Mouse (Mus musculus): ENCODE results near the gene Slc18a3. TPM values are rescaled to one million over a fixed set of nuclear protein-coding genes. Genes with fewer than 3 reads are reported as not detected.

Slc18a3 gene
- polyA plus RNA-seq, 1 experiment from 2014 or later, result 31.3 TPM

DNA sequence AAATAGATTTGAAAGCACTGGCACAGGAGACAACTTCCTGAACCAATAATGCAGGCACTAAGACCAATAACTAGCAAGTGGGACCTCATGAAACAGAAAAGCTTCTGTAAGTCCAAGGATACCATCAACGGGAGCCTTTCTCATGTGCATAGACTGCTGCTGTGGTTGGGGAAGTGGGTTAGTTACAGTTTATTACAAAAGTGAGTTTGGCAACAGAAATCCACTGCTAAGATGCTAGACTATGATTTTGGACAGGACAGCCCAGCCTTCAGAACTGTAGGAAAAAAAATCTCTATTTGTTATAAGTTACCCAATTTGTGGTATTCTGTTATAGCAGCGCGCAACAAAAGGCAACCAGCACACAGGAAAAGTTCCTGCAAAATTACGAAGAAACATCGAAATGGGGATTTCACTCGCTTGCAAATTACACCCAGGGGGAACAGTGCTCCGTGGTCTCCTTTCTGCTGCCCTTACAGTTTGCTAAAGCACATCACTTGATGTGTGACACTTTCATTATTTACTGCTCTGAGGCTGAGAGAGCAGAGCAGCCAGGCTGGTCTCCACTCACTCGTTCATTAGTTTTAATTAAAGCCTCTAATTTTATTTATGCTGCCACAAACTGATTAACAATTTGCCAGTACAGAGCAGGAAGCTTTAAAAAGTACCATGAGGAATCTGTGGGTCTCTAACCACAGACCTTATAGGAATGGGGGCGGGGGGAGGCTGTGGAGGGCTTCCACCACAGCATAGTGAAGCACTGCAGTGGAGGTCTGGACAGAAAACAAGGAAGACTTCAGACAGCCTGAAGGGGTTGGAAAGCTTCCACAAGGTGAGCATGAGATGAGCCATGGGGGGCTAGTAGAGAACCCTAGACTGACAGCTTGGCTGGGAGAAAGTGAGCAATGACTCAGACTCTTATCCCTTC lies 38.4 kb upstream of the Slc18a3 start:
- Histone ChIP-seq H3K4me1 (ENCODE audit: control insufficient read depth, insufficient read depth, low read length) (no peaks in the 10 kb centered on the region), H3K27ac (ENCODE audit: low read depth, low read length) (no peak overlapping the region), H3K36me3 (ENCODE audit: control insufficient read depth, insufficient read depth, low read length) (no peaks in the 10 kb centered on the region), H3K4me2 (ENCODE audit: low read depth, low read length) (no peak overlapping the region), H3K9ac (replicated peaks; ENCODE audit: low read depth, low read length) (no peak overlapping the region), H3K9me3 (ENCODE audit: control insufficient read depth, low read length) (no peaks in the 10 kb centered on the region), H3K27me3 (ENCODE audit: control insufficient read depth, insufficient read depth, low read length) (no peaks in the 10 kb centered on the region), H3K4me3 (ENCODE audit: low read depth, low read length) (no peak overlapping the region)
- 66% methylated on average over 9 of the region's 9 CpGs for WGBS
- ATAC-seq (ENCODE audit: low read depth), result no peak

DNA sequence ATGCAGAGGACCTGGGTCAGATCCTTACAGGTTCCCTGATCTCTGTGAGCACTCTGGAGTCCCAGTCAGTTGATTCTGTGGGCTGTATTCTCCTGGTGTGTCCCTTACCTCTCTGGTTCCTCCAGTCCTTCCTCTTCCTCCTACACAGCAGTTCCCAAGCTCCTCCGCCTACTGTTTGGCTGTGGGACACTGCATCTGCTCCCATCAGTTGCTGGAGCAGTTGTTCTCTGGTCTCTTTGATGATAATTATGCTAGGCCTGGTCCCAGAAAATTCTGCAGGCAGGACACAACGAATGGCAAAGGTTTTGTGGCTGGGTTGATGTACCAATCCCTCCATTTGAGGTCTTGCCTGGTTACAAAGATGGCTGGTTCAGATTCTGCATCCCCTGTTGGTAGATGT lies 36.7 kb upstream of the Slc18a3 start:
- Histone ChIP-seq H3K27ac (ENCODE audit: low read depth, low read length) (no peak overlapping the region), H3K4me3 (ENCODE audit: low read depth, low read length) (no peak overlapping the region), H3K9ac (replicated peaks; ENCODE audit: low read depth, low read length) (no peak overlapping the region), H3K4me2 (ENCODE audit: low read depth, low read length) (no peak overlapping the region), H3K9me3 (ENCODE audit: control insufficient read depth, low read length) (no peaks in the 10 kb centered on the region), H3K27me3 (ENCODE audit: control insufficient read depth, insufficient read depth, low read length) (no peaks in the 10 kb centered on the region), H3K36me3 (ENCODE audit: control insufficient read depth, insufficient read depth, low read length) (no peaks in the 10 kb centered on the region), H3K4me1 (ENCODE audit: control insufficient read depth, insufficient read depth, low read length) (no peaks in the 10 kb centered on the region)
- ATAC-seq (ENCODE audit: low read depth), result no peak
- WGBS, result 67% methylated on average over 2 of the region's 2 CpGs

DNA sequence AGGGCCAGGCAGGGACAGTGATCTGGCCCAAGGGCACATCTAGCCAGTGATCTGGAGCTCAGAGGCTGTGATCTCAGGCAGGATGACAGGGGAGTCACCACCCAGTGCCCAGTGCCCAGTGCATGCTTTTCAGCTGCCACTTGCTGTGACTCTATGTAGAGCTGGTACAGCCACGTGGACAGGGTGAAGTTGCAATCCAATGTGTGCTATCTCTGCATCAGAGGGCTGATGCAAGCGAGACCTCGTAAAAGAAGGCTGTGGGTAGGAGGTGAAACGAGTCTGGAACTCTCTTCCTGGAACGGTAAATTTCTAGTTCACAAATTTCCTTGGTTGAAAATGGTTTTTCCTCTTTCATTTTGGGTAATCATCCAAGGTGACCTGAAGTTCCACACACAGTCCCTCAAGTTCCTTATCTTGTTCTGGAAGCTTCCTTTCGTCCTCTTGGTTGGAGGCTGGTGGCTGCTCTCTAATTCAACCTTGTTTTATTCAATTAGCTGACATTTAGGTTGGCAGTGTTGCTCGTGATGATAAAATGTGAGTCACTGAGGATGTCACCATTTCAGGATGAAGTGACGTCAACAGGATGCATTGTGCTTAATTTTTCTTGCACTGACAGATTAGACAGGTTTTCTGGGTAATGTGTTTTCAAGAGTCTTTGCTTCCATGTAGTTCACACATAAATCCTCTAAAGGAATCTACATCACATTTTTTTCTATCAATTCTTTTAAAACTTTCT lies 31.6 kb upstream of the Slc18a3 start:
- H3K36me3 ChIP-seq (ENCODE audit: control insufficient read depth, insufficient read depth, low read length), result no peaks in the 10 kb centered on the region
- H3K27ac ChIP-seq (ENCODE audit: low read depth, low read length), result no peak overlapping the region
- no peaks in the 10 kb centered on the region for H3K9me3 ChIP-seq (ENCODE audit: control insufficient read depth, low read length)
- no peak overlapping the region for H3K9ac ChIP-seq (replicated peaks; ENCODE audit: low read depth, low read length)
- no peaks in the 10 kb centered on the region for H3K4me1 ChIP-seq (ENCODE audit: control insufficient read depth, insufficient read depth, low read length)
- no peak overlapping the region for H3K4me2 ChIP-seq (ENCODE audit: low read depth, low read length)
- ATAC-seq (ENCODE audit: low read depth), result no peak
- no peak overlapping the region for H3K4me3 ChIP-seq (ENCODE audit: low read depth, low read length)
- 75% methylated on average over 8 of the region's 8 CpGs for WGBS
- no peaks in the 10 kb centered on the region for H3K27me3 ChIP-seq (ENCODE audit: control insufficient read depth, insufficient read depth, low read length)

DNA sequence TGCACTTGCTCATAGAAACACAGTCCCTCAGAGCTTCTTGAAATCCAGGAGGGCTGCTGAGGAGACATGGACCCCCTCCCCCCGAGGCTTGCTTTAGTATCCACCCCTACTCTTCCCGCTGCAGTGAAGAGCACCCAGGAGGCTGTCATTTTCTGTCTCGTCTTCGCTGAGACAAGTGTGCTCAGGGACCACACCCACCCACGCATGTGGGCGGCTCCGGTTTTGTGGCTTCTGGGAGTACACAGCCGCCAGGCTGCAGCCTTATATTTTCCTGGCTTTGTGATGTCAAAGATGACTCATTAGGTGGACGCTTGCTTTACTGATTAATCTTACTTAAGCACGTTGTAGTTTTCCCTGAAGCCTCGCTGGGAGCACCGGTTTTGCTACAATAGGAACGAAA lies 27.9 kb upstream of the Slc18a3 start:
- 22% methylated on average over 13 of the region's 13 CpGs for WGBS
- H3K4me2 ChIP-seq (ENCODE audit: low read depth, low read length), result peak overlapping the region; percentile 43
- no peaks in the 10 kb centered on the region for H3K9me3 ChIP-seq (ENCODE audit: control insufficient read depth, low read length)
- peak overlapping the region; percentile 20 for H3K4me3 ChIP-seq (ENCODE audit: low read depth, low read length)
- no peak overlapping the region for H3K27ac ChIP-seq (ENCODE audit: low read depth, low read length)
- no peaks in the 10 kb centered on the region for H3K36me3 ChIP-seq (ENCODE audit: control insufficient read depth, insufficient read depth, low read length)
- no peak overlapping the region for H3K9ac ChIP-seq (replicated peaks; ENCODE audit: low read depth, low read length)
- no peaks in the 10 kb centered on the region for H3K4me1 ChIP-seq (ENCODE audit: control insufficient read depth, insufficient read depth, low read length)
- no peaks in the 10 kb centered on the region for H3K27me3 ChIP-seq (ENCODE audit: control insufficient read depth, insufficient read depth, low read length)
- no peak for ATAC-seq (ENCODE audit: low read depth)

DNA sequence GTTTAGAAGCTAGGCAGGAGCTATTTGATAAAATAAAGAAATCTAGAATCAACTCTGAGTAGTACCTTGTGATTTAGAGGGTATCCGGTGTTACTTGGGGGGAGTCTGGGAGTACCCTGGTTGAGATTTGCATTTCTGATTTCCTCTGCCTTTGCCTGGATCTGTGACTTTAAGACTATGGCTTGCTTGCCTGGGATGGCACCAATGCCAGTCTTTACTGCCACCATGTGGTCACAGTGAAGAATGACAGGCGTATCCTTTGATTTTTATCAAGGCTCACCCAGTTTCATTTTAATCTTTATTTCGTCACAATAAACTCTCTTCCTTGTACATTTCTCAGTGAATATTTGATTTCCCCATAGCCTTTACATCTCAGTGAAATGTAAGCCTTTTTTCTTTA lies 17.4 kb upstream of the Slc18a3 start:
- Histone ChIP-seq H3K4me2 (ENCODE audit: low read depth, low read length) (no peak overlapping the region), H3K36me3 (ENCODE audit: control insufficient read depth, insufficient read depth, low read length) (no peaks in the 10 kb centered on the region), H3K4me3 (ENCODE audit: low read depth, low read length) (no peak overlapping the region), H3K9ac (replicated peaks; ENCODE audit: low read depth, low read length) (no peak overlapping the region), H3K4me1 (ENCODE audit: control insufficient read depth, insufficient read depth, low read length) (no peaks in the 10 kb centered on the region), H3K27ac (ENCODE audit: low read depth, low read length) (no peak overlapping the region), H3K27me3 (ENCODE audit: control insufficient read depth, insufficient read depth, low read length) (no peaks in the 10 kb centered on the region), H3K9me3 (ENCODE audit: control insufficient read depth, low read length) (no peaks in the 10 kb centered on the region)
- 6% methylated on average over 3 of the region's 3 CpGs for WGBS
- no peak for ATAC-seq (ENCODE audit: low read depth)

DNA sequence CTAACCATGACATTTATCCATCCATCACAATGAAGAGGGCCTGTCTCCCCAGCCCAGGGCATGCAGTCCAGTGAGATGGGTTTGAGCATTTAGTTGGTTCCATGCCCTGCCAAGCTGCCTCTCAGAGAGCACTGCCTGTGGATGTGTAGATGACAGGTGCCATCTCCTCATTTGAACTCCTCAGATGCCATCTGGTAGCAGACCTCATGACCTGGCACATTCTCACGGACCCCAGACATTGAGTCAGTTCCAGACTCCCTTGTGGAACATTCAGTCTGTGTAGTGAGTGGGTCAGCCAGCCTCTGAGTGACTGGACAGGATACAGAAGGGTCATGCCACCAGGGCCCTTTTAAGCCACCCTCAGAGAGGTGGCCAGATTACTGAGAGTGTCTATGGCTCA lies 12.9 kb upstream of the Slc18a3 start:
- no peaks in the 10 kb centered on the region for H3K27me3 ChIP-seq (ENCODE audit: control insufficient read depth, insufficient read depth, low read length)
- no peak overlapping the region for H3K9ac ChIP-seq (replicated peaks; ENCODE audit: low read depth, low read length)
- no peak overlapping the region for H3K4me2 ChIP-seq (ENCODE audit: low read depth, low read length)
- no peaks in the 10 kb centered on the region for H3K36me3 ChIP-seq (ENCODE audit: control insufficient read depth, insufficient read depth, low read length)
- H3K9me3 ChIP-seq (ENCODE audit: control insufficient read depth, low read length), result no peaks in the 10 kb centered on the region
- no peak overlapping the region for H3K27ac ChIP-seq (ENCODE audit: low read depth, low read length)
- no peak overlapping the region for H3K4me3 ChIP-seq (ENCODE audit: low read depth, low read length)
- H3K4me1 ChIP-seq (ENCODE audit: control insufficient read depth, insufficient read depth, low read length), result no peaks in the 10 kb centered on the region
- 79% methylated on average over 1 of the region's 1 CpGs for WGBS
- no peak for ATAC-seq (ENCODE audit: low read depth)

DNA sequence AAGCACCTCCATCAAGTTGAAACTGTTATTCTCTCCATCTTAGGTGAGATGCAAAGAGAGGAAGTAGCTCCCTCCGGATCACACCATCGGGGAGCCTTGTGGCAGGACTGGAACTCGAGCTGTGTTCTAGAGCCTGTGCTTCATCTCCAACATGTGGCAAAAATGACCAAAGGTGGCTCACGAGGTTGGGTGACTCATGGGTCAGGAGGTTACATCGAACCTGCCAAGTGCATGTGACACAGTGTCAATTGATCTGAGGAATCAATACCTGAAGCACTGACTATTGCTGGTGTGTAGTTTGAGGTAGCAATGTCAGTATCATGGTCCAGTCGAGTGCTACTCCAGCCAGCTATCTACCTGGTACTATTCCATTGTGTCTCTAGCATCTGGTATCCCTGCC lies 11.9 kb upstream of the Slc18a3 start:
- Histone ChIP-seq H3K4me3 (ENCODE audit: low read depth, low read length) (no peak overlapping the region), H3K36me3 (ENCODE audit: control insufficient read depth, insufficient read depth, low read length) (no peaks in the 10 kb centered on the region), H3K27ac (ENCODE audit: low read depth, low read length) (no peak overlapping the region), H3K4me1 (ENCODE audit: control insufficient read depth, insufficient read depth, low read length) (no peaks in the 10 kb centered on the region), H3K9me3 (ENCODE audit: control insufficient read depth, low read length) (no peaks in the 10 kb centered on the region), H3K9ac (replicated peaks; ENCODE audit: low read depth, low read length) (no peak overlapping the region), H3K27me3 (ENCODE audit: control insufficient read depth, insufficient read depth, low read length) (no peaks in the 10 kb centered on the region), H3K4me2 (ENCODE audit: low read depth, low read length) (no peak overlapping the region)
- 88% methylated on average over 6 of the region's 6 CpGs for WGBS
- ATAC-seq (ENCODE audit: low read depth), result no peak

DNA sequence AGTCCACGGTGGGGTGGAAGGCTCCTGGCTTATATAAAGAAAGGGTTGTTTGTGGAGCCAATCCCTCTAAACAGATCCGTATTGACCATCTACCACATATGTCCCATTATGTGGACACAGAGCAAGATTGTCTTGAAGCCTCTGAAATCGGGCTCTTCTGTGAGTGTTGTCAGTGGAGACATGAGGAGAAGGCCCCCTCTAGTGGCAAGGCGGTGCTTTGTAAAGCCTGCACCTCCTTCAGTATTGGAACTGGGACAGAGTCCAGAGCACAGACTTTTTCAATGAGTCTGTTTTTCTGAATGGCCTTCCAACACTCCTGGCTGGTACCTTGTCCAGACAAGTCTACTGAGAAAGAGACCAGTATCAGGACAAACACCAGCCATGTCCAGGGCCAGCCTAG lies 8.3 kb upstream of the Slc18a3 start:
- Histone ChIP-seq H3K4me2 (ENCODE audit: low read depth, low read length) (no peak overlapping the region), H3K36me3 (ENCODE audit: control insufficient read depth, insufficient read depth, low read length) (no peaks in the 10 kb centered on the region), H3K27me3 (ENCODE audit: control insufficient read depth, insufficient read depth, low read length) (no peaks in the 10 kb centered on the region), H3K9ac (replicated peaks; ENCODE audit: low read depth, low read length) (no peak overlapping the region), H3K4me3 (ENCODE audit: low read depth, low read length) (no peak overlapping the region), H3K9me3 (ENCODE audit: control insufficient read depth, low read length) (no peaks in the 10 kb centered on the region), H3K27ac (ENCODE audit: low read depth, low read length) (no peak overlapping the region), H3K4me1 (ENCODE audit: control insufficient read depth, insufficient read depth, low read length) (no peaks in the 10 kb centered on the region)
- 14% methylated on average over 4 of the region's 4 CpGs for WGBS
- ATAC-seq (ENCODE audit: low read depth), result peak; percentile 63; the same call in 1 of the 2 replicates

DNA sequence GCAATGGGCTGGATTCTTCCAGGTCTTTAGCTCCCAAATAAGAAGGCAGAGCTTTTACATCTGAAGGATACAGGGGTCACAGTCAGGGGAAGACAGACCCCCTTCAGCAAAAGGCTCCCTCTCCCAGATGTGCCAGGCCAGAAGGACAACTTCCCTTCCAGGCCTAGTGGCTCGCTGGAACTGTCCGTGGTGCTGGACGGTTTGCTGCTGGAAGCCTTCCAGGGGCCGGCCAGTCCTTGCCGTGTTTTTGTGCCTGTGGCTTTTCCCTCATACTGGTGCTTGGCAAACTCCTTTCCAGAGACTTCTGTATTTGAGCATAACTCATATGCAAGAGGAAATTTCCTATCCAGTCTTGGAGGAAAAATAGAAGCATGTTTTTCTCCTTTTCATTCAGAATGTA lies 3.0 kb upstream of the Slc18a3 start:
- Histone ChIP-seq H3K9me3 (ENCODE audit: control insufficient read depth, low read length) (no peaks in the 10 kb centered on the region), H3K36me3 (ENCODE audit: control insufficient read depth, insufficient read depth, low read length) (no peaks in the 10 kb centered on the region), H3K4me3 (ENCODE audit: low read depth, low read length) (no peak overlapping the region), H3K4me2 (ENCODE audit: low read depth, low read length) (no peak overlapping the region), H3K4me1 (ENCODE audit: control insufficient read depth, insufficient read depth, low read length) (0 out of 2 replicates have a peak, but pooled peaks cover 5% of the 10 kb centered on the region), H3K9ac (replicated peaks; ENCODE audit: low read depth, low read length) (no peak overlapping the region), H3K27me3 (ENCODE audit: control insufficient read depth, insufficient read depth, low read length) (peaks cover 44% of the 10 kb centered on the region), H3K27ac (ENCODE audit: low read depth, low read length) (no peak overlapping the region)
- no peak for ATAC-seq (ENCODE audit: low read depth)
- 8% methylated on average over 5 of the region's 5 CpGs for WGBS
